Mouse (Mus musculus) CH12.LX (cell line): ENCODE results near the gene Acox3.

ENCODE experiments used
- CTCF ChIP-seq, 2 experiments: IDR thresholded peaks in 1 of 2; conservative IDR thresholded peaks in 1 of 2; 2 replicates each; pipeline ENCODE4 v1.5.1; 2011 to 2012; ENCODE audit warnings: low read depth in 2 of 2, low read length in 2 of 2, improper control_type of control experiment in 1 of 2, inconsistent platforms in 1 of 2, mild to moderate bottlenecking in 1 of 2, moderate library complexity in 1 of 2
- EP300 ChIP-seq: IDR thresholded peaks from 2 replicates; pipeline ENCODE4 v1.6.1; 2011; ENCODE audit warnings: low read length, improper control_type of control experiment
- HCFC1 ChIP-seq: IDR thresholded peaks from 2 replicates; pipeline ENCODE4 v1.6.1; 2012; ENCODE audit warnings: low read depth, mild to moderate bottlenecking, inconsistent platforms, low read length, improper control_type of control experiment
- RCOR1 ChIP-seq: conservative IDR thresholded peaks from 2 replicates; pipeline ENCODE4 v1.6.1; 2012; ENCODE audit warnings: low read depth, mild to moderate bottlenecking, inconsistent platforms, low read length, improper control_type of control experiment
- TCF12 ChIP-seq: IDR thresholded peaks from 2 replicates; pipeline ENCODE4 v1.6.1; 2014; ENCODE audit warnings: low read depth, mild to moderate bottlenecking, inconsistent platforms, low read length, improper control_type of control experiment

- TF ChIP-seq CTCF (conservative IDR thresholded peaks at IDR 0.05 in 1 of 2, IDR thresholded peaks at IDR 0.05 in 1 of 2; ENCODE audit: low read depth in 2 of 2, low read length in 2 of 2) (no peak), EP300 (no peak), HCFC1 (no peak), TCF12 (no peak), RCOR1 (no peak)
These were observed 24.0 kb downstream of the Acox3 start for GRCm38 (mm10) chr5:35606800-35607199.
